Mouse (Mus musculus) olfactory bulb, adult 2 months (tissue): ENCODE results near the gene Edar.

Experiments
- CTCF ChIP-seq: fragments of 200-500 bp; IDR thresholded peaks from 2 replicates; pipeline ENCODE4 v1.5.1; 2012; ENCODE audit warnings: low read depth, mild to moderate bottlenecking, low read length, moderate library complexity; ENCODE audit not compliant: insufficient read depth
- POLR2A ChIP-seq: fragments of 200-500 bp; IDR thresholded peaks from 2 replicates; pipeline ENCODE4 v1.6.1; 2012; ENCODE audit warnings: mild to moderate bottlenecking, low read depth, low read length, moderate library complexity; ENCODE audit not compliant: insufficient read depth

GRCm38 (mm10) chr10:58644671-58645070, 30.8 kb downstream of the Edar start:
- no peak for TF ChIP-seq CTCF
- no peak for TF ChIP-seq POLR2A
